Mouse (Mus musculus) stomach, postnatal 0 days (tissue): Measurements from ENCODE around the gene Strbp.

Source experiments
- CTCF ChIP-seq: IDR thresholded peaks from 2 replicates; pipeline ENCODE4 v1.5.1; 2016; ENCODE audit warnings: antibody characterized with exemption, low read depth, mild to moderate bottlenecking, moderate library complexity
- EP300 ChIP-seq: optimal IDR thresholded peaks from 2 replicates; pipeline ENCODE3; 2016; ENCODE audit warnings: antibody characterized with exemption

DNA sequence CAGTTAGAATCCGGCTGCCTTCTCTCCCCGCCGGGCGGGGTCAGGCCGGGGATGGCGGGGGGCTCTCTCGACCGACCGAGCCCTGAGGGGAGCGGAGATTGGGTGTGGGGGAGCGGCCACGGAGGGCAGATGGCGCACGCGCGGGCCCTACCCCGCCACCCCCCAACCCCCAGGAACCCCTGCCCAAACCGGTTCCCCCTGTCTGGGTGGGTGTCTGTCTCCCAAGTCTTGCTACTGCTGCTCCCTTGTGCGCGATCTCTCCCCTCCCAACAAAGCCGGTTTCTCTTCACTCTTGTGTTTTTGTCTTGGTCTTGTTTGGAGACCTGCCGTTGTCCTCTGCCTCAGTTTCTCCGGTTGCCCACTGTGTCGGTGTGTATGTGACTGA lies 251.3 kb downstream of the Strbp start:
- TF ChIP-seq CTCF (no peak), EP300 (no peak)
